Mouse (Mus musculus) liver, embryonic 14.5 days (tissue): ENCODE measurements around the gene Ptpn13. TPM values are rescaled to one million over a fixed set of nuclear protein-coding genes. Genes with fewer than 3 reads are reported as not detected.

Source experiments
- ATAC-seq: fragments of 200-750 bp; cut with Nextera tagmentation; 2 replicates; pipeline ENCODE4 v1.8.0; 2017; ENCODE audit warnings: moderate number of reproducible peaks, mild to moderate bottlenecking, moderate library complexity; ENCODE audit not compliant: insufficient read depth
- DNase-seq, 3 experiments: peaks; one replicate each; pipeline ENCODE4 v3.0.0-alpha.2; 2012 to 2013; ENCODE audit warnings: low read depth in 3 of 3, low spot score in 3 of 3
- H3K27ac ChIP-seq: fragments of 300-500 bp; sonication (generic); 2 replicates; pipeline ENCODE4 v1.5.1; 2014; ENCODE audit warnings: moderate library complexity, mild to moderate bottlenecking, control low read depth, inconsistent platforms
- H3K27me3 ChIP-seq: fragments of 300-500 bp; sonication (generic); 2 replicates; pipeline ENCODE4 v1.6.1; 2014; ENCODE audit warnings: mild to moderate bottlenecking, low read length, moderate library complexity; ENCODE audit not compliant: control insufficient read depth, insufficient read depth
- H3K36me3 ChIP-seq: fragments of 300-500 bp; sonication (generic); replicated peaks from 2 replicates; pipeline ENCODE4 v1.6.1; 2014; ENCODE audit warnings: low read depth; ENCODE audit not compliant: control insufficient read depth, insufficient read depth
- H3K4me1 ChIP-seq, 2 experiments: fragments of 200-500 bp in 1 of 2; fragments of 300-500 bp in 1 of 2; sonication (generic) in 1 of 2; replicated peaks; 2 replicates each; pipeline ENCODE4 v1.6.1; 2012 to 2014; ENCODE audit warnings: antibody characterized with exemption in 1 of 2, inconsistent platforms in 1 of 2, low read length in 1 of 2; ENCODE audit not compliant: control insufficient read depth in 2 of 2, insufficient read depth in 2 of 2
- H3K4me2 ChIP-seq: fragments of 300-500 bp; sonication (generic); 2 replicates; pipeline ENCODE4 v1.6.1; 2014; ENCODE audit warnings: low read depth, mild to moderate bottlenecking, control low read depth, moderate library complexity
- H3K4me3 ChIP-seq, 2 experiments: fragments of 200-500 bp in 1 of 2; fragments of 300-500 bp in 1 of 2; sonication (generic) in 1 of 2; 2 replicates each; pipeline ENCODE4 v1.5.1; 2012 to 2014; ENCODE audit warnings: low read depth in 2 of 2, low read length in 2 of 2, mild to moderate bottlenecking in 2 of 2, control low read depth in 1 of 2, inconsistent platforms in 1 of 2, moderate library complexity in 1 of 2; ENCODE audit not compliant: insufficient read depth in 1 of 2
- H3K9ac ChIP-seq: fragments of 300-500 bp; sonication (generic); replicated peaks from 2 replicates; pipeline ENCODE4 v1.6.1; 2014; ENCODE audit warnings: mild to moderate bottlenecking, control low read depth, moderate library complexity
- H3K9me3 ChIP-seq: fragments of 300-500 bp; sonication (generic); 2 replicates; pipeline ENCODE4 v1.6.1; 2016; ENCODE audit warnings: low read length, mixed read lengths; ENCODE audit not compliant: control insufficient read depth
- CTCF ChIP-seq: IDR thresholded peaks from 2 replicates; pipeline ENCODE4 v1.5.1; 2016; ENCODE audit warnings: antibody characterized with exemption, low read depth, control low read depth
- EP300 ChIP-seq: IDR thresholded peaks from 2 replicates; pipeline ENCODE4 v1.6.1; 2016; ENCODE audit warnings: antibody characterized with exemption, low read depth
- WGBS: fragments of 180-500 bp; shearing (Covaris S2); extraction: QIAGEN DNeasy Blood & Tissue Kit; methylation state at CpG from one replicate; pipeline ENCODE4 v1.1.7; 2014; ENCODE audit not compliant: insufficient replicate concordance; 5-methylcytosine and 5-hydroxymethylcytosine counted together
- polyA plus RNA-seq, 2 experiments: library from polyadenylated mRNA; depleted of rRNA in 1 of 2; stranded (reverse) in 1 of 2; unstranded in 1 of 2; fragments of >200 nt; fragmentation: Nextera tagmentation in 1 of 2; extraction: Ambion mirVana in 1 of 2; gene quantifications; 2 replicates each; pipeline versions ENCODE4 v1.2.1 to v1.2.3; 2012 to 2014

The Ptpn13 gene
- polyA plus RNA-seq, 2 experiments, result 0.53 to 1.0 TPM

GRCm38 (mm10) chr5:103541136-103541535 lies 116.1 kb downstream of the Ptpn13 start:
- TF ChIP-seq CTCF (no peak), EP300 (no peak)
- 67% methylated on average over 10 of the region's 10 CpGs for WGBS

GRCm38 (mm10) chr5:103541542-103541941 lies 116.5 kb downstream of the Ptpn13 start:
- no peaks in the 10 kb centered on the region for H3K36me3 ChIP-seq
- ATAC-seq (no peak), DNase-seq (no peak)
- no peak overlapping the region for H3K9ac ChIP-seq
- H3K4me3 ChIP-seq, result no peak overlapping the region
- 66% methylated on average over 11 of the region's 11 CpGs for WGBS
- H3K4me2 ChIP-seq, result no peak overlapping the region
- no peaks in the 10 kb centered on the region for H3K4me1 ChIP-seq
- TF ChIP-seq EP300 (no peak), CTCF (no peak)
- no peaks in the 10 kb centered on the region for H3K27me3 ChIP-seq
- H3K27ac ChIP-seq, result no peak overlapping the region
- H3K9me3 ChIP-seq, result no peaks in the 10 kb centered on the region

More at GRCm38 (mm10) chr5:103541136-103541535, 116.1 kb downstream of the Ptpn13 start:
- H3K36me3 ChIP-seq, result no peaks in the 10 kb centered on the region
- ATAC-seq (no peak), DNase-seq (no peak)
- no peak overlapping the region for H3K9ac ChIP-seq
- H3K27ac ChIP-seq, result no peak overlapping the region
- H3K4me3 ChIP-seq, result no peak overlapping the region
- H3K4me2 ChIP-seq, result no peak overlapping the region
- no peaks in the 10 kb centered on the region for H3K9me3 ChIP-seq
- no peaks in the 10 kb centered on the region for H3K4me1 ChIP-seq
- H3K27me3 ChIP-seq, result no peaks in the 10 kb centered on the region

GRCm38 (mm10) chr5:103545381-103546000 lies 120.5 kb downstream of the Ptpn13 start:
- H3K36me3 ChIP-seq, result no peaks in the 10 kb centered on the region
- no peaks in the 10 kb centered on the region for H3K9me3 ChIP-seq
- 75% methylated on average over 20 of the region's 20 CpGs for WGBS
- no peaks in the 10 kb centered on the region for H3K27me3 ChIP-seq
- H3K27ac ChIP-seq, result no peak overlapping the region
- no peak overlapping the region for H3K4me2 ChIP-seq
- TF ChIP-seq EP300 (no peak), CTCF (no peak)
- H3K4me1 ChIP-seq, result no peaks in the 10 kb centered on the region
- no peak for DNase-seq
- H3K9ac ChIP-seq, result no peak overlapping the region
- ATAC-seq, result no peak
- no peak overlapping the region for H3K4me3 ChIP-seq

GRCm38 (mm10) chr5:103554769-103555168 lies 129.8 kb downstream of the Ptpn13 start:
- DNase-seq (no peak), ATAC-seq (no peak)
- H3K36me3 ChIP-seq, result no peaks in the 10 kb centered on the region
- WGBS, result 80% methylated on average over 16 of the region's 16 CpGs
- H3K9ac ChIP-seq, result no peak overlapping the region
- no peak overlapping the region for H3K27ac ChIP-seq
- H3K9me3 ChIP-seq, result no peaks in the 10 kb centered on the region
- H3K4me2 ChIP-seq, result no peak overlapping the region
- H3K27me3 ChIP-seq, result no peaks in the 10 kb centered on the region
- H3K4me1 ChIP-seq, result no peaks in the 10 kb centered on the region
- no peak for TF ChIP-seq EP300
- no peak for TF ChIP-seq CTCF
- no peak overlapping the region for H3K4me3 ChIP-seq

GRCm38 (mm10) chr5:103560546-103560945 lies 135.6 kb downstream of the Ptpn13 start:
- TF ChIP-seq EP300, result no peak
- TF ChIP-seq CTCF, result no peak
- ATAC-seq (no peak), DNase-seq (no peak)
- no peaks in the 10 kb centered on the region for H3K36me3 ChIP-seq
- H3K9ac ChIP-seq, result no peak overlapping the region
- WGBS, result 76% methylated on average over 9 of the region's 9 CpGs
- H3K4me1 ChIP-seq, result no peaks in the 10 kb centered on the region
- no peaks in the 10 kb centered on the region for H3K27me3 ChIP-seq
- no peaks in the 10 kb centered on the region for H3K9me3 ChIP-seq
- H3K4me2 ChIP-seq, result no peak overlapping the region
- no peak overlapping the region for H3K4me3 ChIP-seq
- no peak overlapping the region for H3K27ac ChIP-seq
